Mouse (Mus musculus) kidney, postnatal 0 days (tissue): ENCODE measurements at regions not wholly inside any gene's neighbourhood (a gene's known extent, or its start where the extent isn't known, plus 50 kb on each side); places are given as distances from the start of the nearest gene placed in this dataset.

Source experiments
- ATAC-seq: fragments of 200-750 bp; cut with Nextera tagmentation; replicated peaks from 2 replicates; pipeline ENCODE4 v1.8.0; 2017; ENCODE audit warnings: low read depth, moderate number of reproducible peaks, moderate TSS enrichment, moderate library complexity; ENCODE audit not compliant: low FRiP score
- DNase-seq: peaks from one replicate; pipeline ENCODE4 v3.0.0-alpha.2; 2016; ENCODE audit warnings: low spot score
- H3K27ac ChIP-seq: fragments of 300-500 bp; sonication (generic); 2 replicates; pipeline ENCODE4 v1.5.1; 2014; ENCODE audit warnings: mild to moderate bottlenecking
- H3K27me3 ChIP-seq: fragments of 300-500 bp; sonication (generic); 2 replicates; pipeline ENCODE4 v1.6.1; 2014; ENCODE audit warnings: low read length, mixed read lengths; ENCODE audit not compliant: insufficient read depth
- H3K36me3 ChIP-seq: fragments of 300-500 bp; sonication (generic); 2 replicates; pipeline ENCODE4 v1.6.1; 2014; ENCODE audit warnings: low read length, mixed read lengths; ENCODE audit not compliant: insufficient read depth
- H3K4me1 ChIP-seq: fragments of 300-500 bp; sonication (generic); replicated peaks from 2 replicates; pipeline ENCODE4 v1.6.1; 2014; ENCODE audit warnings: antibody characterized with exemption, low read length, mixed read lengths; ENCODE audit not compliant: insufficient read depth
- H3K4me2 ChIP-seq: fragments of 300-500 bp; sonication (generic); 2 replicates; pipeline ENCODE4 v1.6.1; 2014; ENCODE audit warnings: mild to moderate bottlenecking, low read length, moderate library complexity, mixed read lengths
- H3K4me3 ChIP-seq: fragments of 300-500 bp; sonication (generic); replicated peaks from 2 replicates; pipeline ENCODE4 v1.5.1; 2014; ENCODE audit warnings: low read depth, low read length
- H3K9ac ChIP-seq: fragments of 300-500 bp; sonication (generic); 2 replicates; pipeline ENCODE4 v1.6.1; 2014; ENCODE audit warnings: low read depth, low read length
- H3K9me3 ChIP-seq: fragments of 300-500 bp; sonication (generic); replicated peaks from 2 replicates; pipeline ENCODE4 v1.6.1; 2016; ENCODE audit warnings: low read length, inconsistent platforms, mixed read lengths
- CTCF ChIP-seq: IDR thresholded peaks from 2 replicates; pipeline ENCODE4 v1.5.1; 2016; ENCODE audit warnings: antibody characterized with exemption, low read depth, mild to moderate bottlenecking, moderate library complexity
- whole genome bisulfite sequencing: fragments of 180-500 bp; shearing (Covaris S2); extraction: QIAGEN DNeasy Blood & Tissue Kit; methylation state at CpG from one replicate; pipeline ENCODE4 v1.1.7; 2014; 5-methylcytosine and 5-hydroxymethylcytosine counted together

DNA sequence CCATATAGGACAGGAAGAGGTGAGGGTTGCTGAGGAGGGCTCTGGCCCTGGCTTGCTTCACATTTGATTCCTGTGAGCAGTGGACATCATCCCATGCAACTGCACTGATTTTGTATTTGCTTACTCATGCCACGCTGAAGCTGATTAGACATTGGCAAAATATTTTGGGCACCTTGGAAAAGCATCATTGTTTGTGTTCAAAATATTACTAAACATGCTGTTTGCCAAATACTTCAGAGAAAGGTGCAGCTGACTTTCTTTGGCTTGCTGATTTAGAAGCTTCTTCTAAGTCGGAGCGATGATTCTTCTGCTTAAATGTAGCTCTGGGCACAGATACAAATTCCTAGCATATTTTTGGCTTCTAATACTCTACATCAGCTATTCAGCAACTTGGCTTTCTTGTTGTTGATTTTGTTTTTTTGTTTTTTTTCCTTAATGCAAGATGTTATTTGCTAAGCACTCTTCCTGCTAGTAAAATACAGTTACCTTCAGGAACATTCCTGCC, 91.4 kb upstream of the Gm11042 start:
- H3K27me3 ChIP-seq: no peaks in the 10 kb centered on the region
- H3K9me3 ChIP-seq: no peaks in the 10 kb centered on the region
- no peak overlapping the region for H3K4me2 ChIP-seq
- no peaks in the 10 kb centered on the region for H3K36me3 ChIP-seq
- H3K27ac ChIP-seq: no peak overlapping the region
- DNase-seq: peak; percentile 64
- ATAC-seq: no peak
- WGBS: 64% methylated on average over 3 of the region's 3 CpGs
- no peak overlapping the region for H3K4me3 ChIP-seq
- TF ChIP-seq CTCF: no peak
- H3K9ac ChIP-seq: no peak overlapping the region
- no peaks in the 10 kb centered on the region for H3K4me1 ChIP-seq

GRCm38 (mm10) chr12:74389811-74390210, 73.6 kb upstream of the Gm11042 start:
- Histone ChIP-seq H3K36me3 (no peaks in the 10 kb centered on the region), H3K9me3 (no peaks in the 10 kb centered on the region), H3K4me3 (no peak overlapping the region), H3K4me2 (no peak overlapping the region), H3K27ac (no peak overlapping the region), H3K9ac (no peak overlapping the region), H3K4me1 (no peaks in the 10 kb centered on the region), H3K27me3 (no peaks in the 10 kb centered on the region)
- DNase-seq (no peak), ATAC-seq (no peak)
- 76% methylated on average over 6 of the region's 6 CpGs for WGBS
- no peak for TF ChIP-seq CTCF
